Mouse (Mus musculus) adrenal gland, postnatal 4 days (tissue): ENCODE data around the gene Olfr1315-ps1. TPM values are rescaled to one million over a fixed set of nuclear protein-coding genes. Genes with fewer than 3 reads are reported as not detected.

Experiments used
- DNase-seq, 2 experiments: peaks; one replicate each; pipeline ENCODE4 v3.0.0; 2021 to 2022; ENCODE audit warnings: low spot score in 2 of 2, mixed read lengths in 2 of 2
- long read RNA-seq, 2 experiments: library from polyadenylated mRNA; stranded (forward); transcript quantifications; one replicate each; pipeline ENCODE4 v2.0.0; 2021
- total RNA-seq, 2 experiments: library from RNA; stranded (reverse); gene quantifications; 2 replicates each; pipeline ENCODE4 v1.2.3; 2021

The Olfr1315-ps1 gene
- total RNA-seq, result not detected
- long read RNA-seq, experiment 1, result 0 reads
- long read RNA-seq, experiment 2, result 0 reads

- DNase-seq, result no peak
Observed at GRCm38 (mm10) chr2:112115340-112115739, at the start of gene Olfr1315-ps1. Gene Olfr1315-ps1 (minus strand): TSS chr2:112115440.

- DNase-seq, result no peak
Observed at GRCm38 (mm10) chr2:112153898-112154297, 38.7 kb upstream of the Olfr1315-ps1 start, which contains the start of gene Olfr1318. Gene Olfr1318 (plus strand): TSS chr2:112154198.

- DNase-seq, result no peak
Observed at GRCm38 (mm10) chr2:112140029-112140428, 24.8 kb upstream of the Olfr1315-ps1 start, which contains the start of gene Olfr1317. Gene Olfr1317 (plus strand): TSS chr2:112140329.

- DNase-seq, result no peak
Observed at GRCm38 (mm10) chr2:112134877-112135276, 19.6 kb upstream of the Olfr1315-ps1 start, which contains the start of gene Olfr1316. Gene Olfr1316 (minus strand): TSS chr2:112134977.

- DNase-seq, result no peak
Observed at GRCm38 (mm10) chr2:112096681-112097080, 18.6 kb downstream of the Olfr1315-ps1 start, which contains the start of gene Olfr1314. Gene Olfr1314 (minus strand): TSS chr2:112096781.

- no peak for DNase-seq
Observed at GRCm38 (mm10) chr2:112077743-112078142, 37.5 kb downstream of the Olfr1315-ps1 start, which contains the start of gene Olfr1313. Gene Olfr1313 (minus strand): TSS chr2:112077843.

Other genes with a start within 250 kb of the Olfr1315-ps1 start
- gene Olfr1305, start 238.3 kb downstream of the Olfr1315-ps1 start, total RNA-seq, result not detected
- not detected for gene Olfr1306, start 199.2 kb downstream of the Olfr1315-ps1 start, total RNA-seq
- gene Olfr1307, start 166.0 kb downstream of the Olfr1315-ps1 start, total RNA-seq, result not detected
- not detected for gene Olfr1308, start 150.5 kb downstream of the Olfr1315-ps1 start, total RNA-seq
- gene Olfr1309, start 125.2 kb downstream of the Olfr1315-ps1 start, total RNA-seq, result not detected
- gene Olfr1310, start 102.7 kb downstream of the Olfr1315-ps1 start, total RNA-seq, result not detected
- not detected for gene Olfr1311, start 91.0 kb downstream of the Olfr1315-ps1 start, total RNA-seq
- gene Olfr1312, start 65.2 kb downstream of the Olfr1315-ps1 start, total RNA-seq, result not detected
- gene Olfr1313, start 37.6 kb downstream of the Olfr1315-ps1 start, total RNA-seq, result not detected
- not detected for gene Olfr1314, start 18.7 kb downstream of the Olfr1315-ps1 start, total RNA-seq
- not detected for gene Olfr1316, start 19.5 kb upstream of the Olfr1315-ps1 start, total RNA-seq
- not detected for gene Olfr1317, start 24.9 kb upstream of the Olfr1315-ps1 start, total RNA-seq
- not detected for gene Olfr1318, start 38.8 kb upstream of the Olfr1315-ps1 start, total RNA-seq
- 10 to 100 TPM in 1 of 2 experiments, 1 to 10 TPM in 1; 8.2 to 12.5 TPM for gene Lpcat4, start 124.0 kb upstream of the Olfr1315-ps1 start, total RNA-seq
- gene Nutm1, start 143.9 kb upstream of the Olfr1315-ps1 start, total RNA-seq, result not detected
- gene Nop10, start 146.5 kb upstream of the Olfr1315-ps1 start, total RNA-seq, result 10 to 100 TPM; 89.3 to 93.9 TPM
- gene Slc12a6, start 150.4 kb upstream of the Olfr1315-ps1 start, total RNA-seq, result 10 to 100 TPM; 52.8 to 54.2 TPM
- gene Gm21985, start 150.9 kb upstream of the Olfr1315-ps1 start, total RNA-seq, result not detected